Mouse (Mus musculus): ENCODE data around the gene Fgl2.
A peak's percentile ranks its signal among the peaks of the same experiment; 100 is the strongest.

The Fgl2 gene

GRCm38 (mm10) chr5:21384252-21384960 is 12.0 kb downstream of the Fgl2 start:
- DNase-seq, result no peak

- DNase-seq, result no peak
These were observed 12.5 kb downstream of the Fgl2 start for GRCm38 (mm10) chr5:21384976-21385375.

DNA sequence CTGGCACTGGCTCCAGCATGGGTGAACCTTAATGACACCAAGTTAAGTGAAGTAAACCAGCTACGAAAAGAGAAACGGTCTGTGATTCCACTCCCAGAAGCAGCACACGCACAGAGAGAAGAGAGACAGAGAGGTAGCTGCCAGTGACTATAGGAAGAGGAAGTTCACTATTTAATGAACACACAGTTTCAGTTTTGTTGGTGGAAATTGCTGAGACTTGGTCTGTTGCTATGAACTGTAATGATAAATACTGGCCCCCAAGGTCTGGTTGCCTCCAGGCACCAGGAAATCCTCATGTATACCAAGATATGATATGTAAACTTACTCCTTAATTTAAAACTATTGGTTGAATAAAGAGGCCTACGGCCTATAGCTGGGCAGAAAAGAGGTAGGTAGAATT is 14.0 kb downstream of the Fgl2 start:
- no peak for DNase-seq

GRCm38 (mm10) chr5:21387340-21387739 is 14.9 kb downstream of the Fgl2 start:
- DNase-seq, result no peak

GRCm38 (mm10) chr5:21388855-21389254 is 16.4 kb downstream of the Fgl2 start:
- DNase-seq, result no peak

GRCm38 (mm10) chr5:21391616-21392384 is 19.4 kb downstream of the Fgl2 start:
- no peak for DNase-seq

DNA sequence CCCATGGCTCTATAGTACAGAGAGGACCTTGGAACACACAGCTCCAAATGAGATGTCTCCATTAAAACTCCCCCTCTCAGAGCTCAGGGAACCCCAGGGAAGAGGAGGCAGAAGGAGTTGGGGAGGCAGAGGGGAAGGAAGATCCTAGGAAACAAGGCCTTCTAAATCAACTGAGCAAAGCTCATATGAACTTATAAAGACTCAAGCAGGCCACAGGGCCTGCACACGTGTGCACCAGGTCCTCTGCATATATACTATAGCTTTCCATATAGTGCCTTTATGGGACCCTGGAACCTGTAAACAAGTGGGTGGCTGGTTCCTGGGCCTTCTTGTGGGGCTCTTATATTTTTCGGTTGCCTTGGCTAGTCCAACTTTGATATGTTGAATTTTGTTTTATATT is 22.1 kb downstream of the Fgl2 start:
- no peak for DNase-seq

- no peak for DNase-seq
These were observed 22.9 kb downstream of the Fgl2 start for GRCm38 (mm10) chr5:21395205-21395840.

- DNase-seq, result no peak
These were observed 38.8 kb downstream of the Fgl2 start for GRCm38 (mm10) chr5:21411261-21411666.

GRCm38 (mm10) chr5:21412056-21412455 is 39.6 kb downstream of the Fgl2 start:
- no peak for DNase-seq

DNA sequence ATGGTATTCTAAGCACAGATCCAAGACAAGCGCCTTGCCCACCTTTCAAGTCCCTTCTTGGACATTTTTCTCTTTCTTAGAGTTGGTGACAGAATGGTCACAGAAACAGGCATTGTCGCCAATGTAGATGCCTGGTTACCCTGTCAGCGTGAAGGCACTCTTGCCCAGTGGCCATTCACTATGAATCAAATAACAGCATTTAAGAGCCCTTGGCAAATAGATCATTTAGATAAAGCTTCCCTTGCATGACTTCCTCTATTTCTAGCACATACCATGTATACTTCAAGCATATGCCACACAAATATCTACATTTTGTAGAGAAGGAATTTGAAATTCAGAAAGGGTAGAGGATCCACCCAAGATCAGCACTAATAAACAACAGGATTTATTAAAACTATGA is 40.9 kb downstream of the Fgl2 start:
- no peak for DNase-seq

- DNase-seq, result no peak
These were observed 41.8 kb downstream of the Fgl2 start for GRCm38 (mm10) chr5:21414116-21414820.

- DNase-seq, result no peak
These were observed 46.2 kb downstream of the Fgl2 start for GRCm38 (mm10) chr5:21418613-21419012.

GRCm38 (mm10) chr5:21420609-21421008 is 48.2 kb downstream of the Fgl2 start:
- no peak for DNase-seq

- DNase-seq, result peak; percentile 78
These were observed 52.5 kb downstream of the Fgl2 start, which contains the start of the genes Ccdc146 and Fam185a for GRCm38 (mm10) chr5:21424614-21425602. Ccdc146 (minus strand) TSS chr5:21424677. Fam185a (plus strand) TSS chr5:21424958.

GRCm38 (mm10) chr5:21426666-21427065 is 54.2 kb downstream of the Fgl2 start:
- no peak for DNase-seq

Data from right cerebral cortex, postnatal 4 days (tissue).